Mouse (Mus musculus): ENCODE results near the gene Stard13. TPM values are rescaled to one million over a fixed set of nuclear protein-coding genes. Genes with fewer than 3 reads are reported as not detected.

The Stard13 gene
- polyA plus RNA-seq, 1 experiment, result 1.4 TPM

GRCm38 (mm10) chr5:150996586-150996985, 237.1 kb downstream of the Stard13 start:
- 89% methylated on average over 2 of the region's 2 CpGs for WGBS
- H3K27ac ChIP-seq (ENCODE audit: insufficient read depth, low read length), result no peak overlapping the region
- no peak for DNase-seq (ENCODE audit: low read depth in 1 of 2, low spot score in 2 of 2)

GRCm38 (mm10) chr5:150994096-150994495, 239.5 kb downstream of the Stard13 start:
- TF ChIP-seq CTCF (IDR thresholded peaks at IDR 0.05; ENCODE audit: extremely low read depth, insufficient read depth, insufficient read length, insufficient replicate concordance) (no peak), POLR2A (IDR thresholded peaks at IDR 0.05; ENCODE audit: low read depth, low read length) (no peak)
- Histone ChIP-seq H3K4me3 (ENCODE audit: extremely low read depth, insufficient read depth, insufficient read length) (no peak overlapping the region), H3K27me3 (ENCODE audit: control insufficient read depth, insufficient read depth, low read length) (no peaks in the 10 kb centered on the region), H3K27ac (ENCODE audit: insufficient read depth, low read length) (no peak overlapping the region), H3K4me1 (ENCODE audit: control insufficient read depth, insufficient read depth, insufficient read length) (no peaks in the 10 kb centered on the region), H3K36me3 (ENCODE audit: control insufficient read depth, insufficient read depth, low read length) (no peaks in the 10 kb centered on the region)
- no peak for DNase-seq (ENCODE audit: low read depth in 1 of 2, low spot score in 2 of 2)
- 91% methylated on average over 7 of the region's 7 CpGs for WGBS

More at GRCm38 (mm10) chr5:150996586-150996985, 237.1 kb downstream of the Stard13 start:
- H3K36me3 ChIP-seq (ENCODE audit: control insufficient read depth, insufficient read depth, low read length), result no peaks in the 10 kb centered on the region
- H3K4me1 ChIP-seq (ENCODE audit: control insufficient read depth, insufficient read depth, insufficient read length), result no peaks in the 10 kb centered on the region
- H3K4me3 ChIP-seq (ENCODE audit: extremely low read depth, insufficient read depth, insufficient read length), result no peak overlapping the region
- no peaks in the 10 kb centered on the region for H3K27me3 ChIP-seq (ENCODE audit: control insufficient read depth, insufficient read depth, low read length)
- TF ChIP-seq POLR2A (IDR thresholded peaks at IDR 0.05; ENCODE audit: low read depth, low read length), result no peak
- no peak for TF ChIP-seq CTCF (IDR thresholded peaks at IDR 0.05; ENCODE audit: extremely low read depth, insufficient read depth, insufficient read length, insufficient replicate concordance)

Other genes with a start within 250 kb of the Stard13 start
- not detected in 2 replicates for gene Gm42906, start 194.3 kb upstream of the Stard13 start, polyA plus RNA-seq (2012; rRNA removed)